In the genomic region with DNA sequence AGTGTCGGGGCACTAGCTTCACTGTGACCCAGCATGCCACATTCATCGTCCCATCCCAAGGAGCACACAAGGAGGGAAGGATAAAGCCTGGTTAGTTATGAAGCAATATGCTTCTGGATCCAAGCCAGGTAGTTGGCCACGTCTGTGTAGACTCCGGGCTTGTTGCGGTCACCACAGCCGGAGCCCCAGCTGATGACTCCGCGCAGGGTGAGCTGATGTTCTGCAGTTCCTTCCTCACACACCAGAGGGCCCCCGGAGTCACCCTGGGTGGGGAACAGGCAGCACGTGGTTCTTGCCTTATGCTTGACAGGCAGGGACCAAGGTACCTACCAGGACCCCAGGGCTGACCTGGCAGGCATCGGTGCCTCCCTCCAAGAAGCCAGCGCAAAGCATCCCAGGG, we compare ENCODE assay signal across 8 mouse cellular contexts. TPM values are rescaled to one million over a fixed set of nuclear protein-coding genes. Genes with fewer than 3 reads are reported as not detected.
DNase-seq lines count a peak whose midpoint lies in the region; ATAC-seq lines count a peak whose summit lies in the region.

No protein-coding gene starts in this region.

- H3K4me1 ChIP-seq in intestine, embryonic 14.5 days (replicated peaks; ENCODE audit: control insufficient read depth, insufficient read depth, low read length): 0 out of 2 replicates have a peak, but pooled peaks cover 2% of the 10 kb centered on the region

- DNase-seq in ZHBTc4 (ENCODE audit: low read depth, low spot score): peak; percentile 85
- peak; percentile 81 to 91 for DNase-seq in cerebellum, postnatal 4 days (ENCODE audit: low spot score in 2 of 2)
- peak; percentile 75 to 80 for DNase-seq in gastrocnemius, adult 8-10 months (ENCODE audit: low spot score in 2 of 2)
- DNase-seq in intestine, embryonic 14.5 days (ENCODE audit: low spot score): peak; percentile 94
- DNase-seq in left cerebral cortex, postnatal 10 days (ENCODE audit: extremely low spot score in 1 of 2, low spot score in 2 of 2): peak; percentile 60 to 90
- DNase-seq in right cerebral cortex, postnatal 14 days: peak; percentile 90
- peak; percentile 90 for DNase-seq in urinary bladder, postnatal 25 days (ENCODE audit: low spot score)

- no peaks in the 10 kb centered on the region for H3K36me3 ChIP-seq in intestine, embryonic 14.5 days (ENCODE audit: control insufficient read depth, insufficient read depth, low read length)

- ATAC-seq in intestine, embryonic 14.5 days (replicated peaks; ENCODE audit: low FRiP score, low TSS enrichment, low read depth): peak; percentile 62
- ATAC-seq in megakaryocyte-erythroid progenitor cell, adult 5-6 weeks (replicated peaks; ENCODE audit: low FRiP score, low TSS enrichment, poor library complexity, severe bottlenecking): peak; percentile 68

- no peak overlapping the region for H3K27ac ChIP-seq in intestine, embryonic 14.5 days (ENCODE audit: low read depth)

- H3K9me3 ChIP-seq in intestine, embryonic 14.5 days (ENCODE audit: control insufficient read depth, low read length): no peaks in the 10 kb centered on the region

- H3K27me3 ChIP-seq in intestine, embryonic 14.5 days (replicated peaks; ENCODE audit: control insufficient read depth, insufficient read depth, low read length): peaks cover 49% of the 10 kb centered on the region

- H3K4me3 ChIP-seq in intestine, embryonic 14.5 days (ENCODE audit: low read depth, low read length): no peak overlapping the region

- no peak overlapping the region for H3K9ac ChIP-seq in intestine, embryonic 14.5 days (ENCODE audit: low read length)

- intact Hi-C loops in left cerebral cortex, postnatal 10 days (cut with DNase I): no loop called here

- WGBS in intestine, embryonic 14.5 days: 10% methylated on average over 12 of the region's 12 CpGs

- no peak overlapping the region for H3K4me2 ChIP-seq in intestine, embryonic 14.5 days (ENCODE audit: low read length)

RNA-seq across cellular contexts. Expression of a gene that starts 3.0 kb away (rescaled TPM):
- total RNA-seq in gastrocnemius, adult 8-10 months (2022): not detected
- not detected in 2 replicates for polyA plus RNA-seq in intestine, embryonic 14.5 days (2014; fragmentation: Nextera tagmentation; extraction: Ambion mirVana)
- total RNA-seq in left cerebral cortex, postnatal 10 days (2021): under 1 TPM; 0.71 to 0.73 TPM
- total RNA-seq in megakaryocyte-erythroid progenitor cell, adult 5-6 weeks (2014; fragmentation: Nextera tagmentation): not detected in 2 replicates
- total RNA-seq in megakaryocyte-erythroid progenitor cell, adult 5-6 weeks (2017): not detected in 2 replicates

RNA-seq across cellular contexts. Expression of a gene that starts 8.6 kb away (rescaled TPM):
- total RNA-seq in gastrocnemius, adult 8-10 months (2022): not detected
- 0.16 TPM in 1 of 2 replicates, not detected in the other for polyA plus RNA-seq in intestine, embryonic 14.5 days (2014; fragmentation: Nextera tagmentation; extraction: Ambion mirVana)
- under 1 TPM; 0.58 to 0.87 TPM for total RNA-seq in left cerebral cortex, postnatal 10 days (2021)
- not detected in 2 replicates for total RNA-seq in megakaryocyte-erythroid progenitor cell, adult 5-6 weeks (2014; fragmentation: Nextera tagmentation)
- not detected in 2 replicates for total RNA-seq in megakaryocyte-erythroid progenitor cell, adult 5-6 weeks (2017)

RNA-seq across cellular contexts. Expression of a gene that starts 20.0 kb away (rescaled TPM):
- total RNA-seq in gastrocnemius, adult 8-10 months (2022): not detected
- not detected in 2 replicates for polyA plus RNA-seq in intestine, embryonic 14.5 days (2014; fragmentation: Nextera tagmentation; extraction: Ambion mirVana)
- not detected for total RNA-seq in left cerebral cortex, postnatal 10 days (2021)
- not detected in 2 replicates for total RNA-seq in megakaryocyte-erythroid progenitor cell, adult 5-6 weeks (2014; fragmentation: Nextera tagmentation)
- total RNA-seq in megakaryocyte-erythroid progenitor cell, adult 5-6 weeks (2017): not detected in 2 replicates

RNA-seq across cellular contexts. Expression of a gene that starts 26.9 kb away (rescaled TPM):
- 1 to 10 TPM; 6.9 to 9.7 (median 9.4) TPM for total RNA-seq in gastrocnemius, adult 8-10 months (2022)
- polyA plus RNA-seq in intestine, embryonic 14.5 days (2014; fragmentation: Nextera tagmentation; extraction: Ambion mirVana): 43.4 and 55.1 TPM in 2 replicates
- 10 to 100 TPM; 70.6 to 73.0 TPM for total RNA-seq in left cerebral cortex, postnatal 10 days (2021)
- 61.4 and 80.6 TPM in 2 replicates for total RNA-seq in megakaryocyte-erythroid progenitor cell, adult 5-6 weeks (2014; fragmentation: Nextera tagmentation)
- 67.7 and 82.4 TPM in 2 replicates for total RNA-seq in megakaryocyte-erythroid progenitor cell, adult 5-6 weeks (2017)

RNA-seq across cellular contexts. Expression of a gene that starts 46.1 kb away (rescaled TPM):
- total RNA-seq in gastrocnemius, adult 8-10 months (2022): under 1 TPM in 2 of 4 experiments, not detected in 2; 0.20 to 0.39 TPM
- polyA plus RNA-seq in intestine, embryonic 14.5 days (2014; fragmentation: Nextera tagmentation; extraction: Ambion mirVana): 0.55 and 0.70 TPM in 2 replicates
- 100 to 1,000 TPM in 1 of 2 experiments, 10 to 100 TPM in 1; 91.9 to 103 TPM for total RNA-seq in left cerebral cortex, postnatal 10 days (2021)
- not detected in 2 replicates for total RNA-seq in megakaryocyte-erythroid progenitor cell, adult 5-6 weeks (2014; fragmentation: Nextera tagmentation)
- total RNA-seq in megakaryocyte-erythroid progenitor cell, adult 5-6 weeks (2017): not detected in 2 replicates
